Mouse (Mus musculus) stomach, embryonic 15.5 days (tissue): Measurements from ENCODE around the gene Hmbs. TPM values are rescaled to one million over a fixed set of nuclear protein-coding genes. Genes with fewer than 3 reads are reported as not detected.
A peak's percentile ranks its signal among the peaks of the same experiment; 100 is the strongest.
"Not testable (repeated sequence)": the region's sequence is repeated elsewhere in the genome, so short reads cannot be mapped to it uniquely, and the experiment has no call there.

Source experiments
- ATAC-seq: fragments of 200-750 bp; cut with Nextera tagmentation; 2 replicates; pipeline ENCODE4 v1.8.0; 2017; ENCODE audit warnings: low read depth, moderate number of reproducible peaks, moderate TSS enrichment; ENCODE audit not compliant: insufficient read depth, low FRiP score
- H3K27ac ChIP-seq: fragments of 300-500 bp; sonication (generic); 2 replicates; pipeline ENCODE4 v1.5.1; 2015; ENCODE audit warnings: mild to moderate bottlenecking, inconsistent platforms
- H3K27me3 ChIP-seq: fragments of 300-500 bp; sonication (generic); replicated peaks from 2 replicates; pipeline ENCODE4 v1.6.1; 2015; ENCODE audit warnings: inconsistent platforms
- H3K36me3 ChIP-seq: fragments of 300-500 bp; sonication (generic); 2 replicates; pipeline ENCODE4 v1.6.1; 2015; ENCODE audit warnings: inconsistent platforms
- H3K4me1 ChIP-seq: fragments of 300-500 bp; sonication (generic); 2 replicates; pipeline ENCODE4 v1.6.1; 2015; ENCODE audit warnings: inconsistent platforms
- H3K4me2 ChIP-seq: fragments of 300-500 bp; sonication (generic); 2 replicates; pipeline ENCODE4 v1.6.1; 2015; ENCODE audit warnings: mild to moderate bottlenecking, inconsistent platforms
- H3K4me3 ChIP-seq: fragments of 300-500 bp; sonication (generic); replicated peaks from 2 replicates; pipeline ENCODE4 v1.5.1; 2015; ENCODE audit warnings: inconsistent platforms
- H3K9ac ChIP-seq: fragments of 300-500 bp; sonication (generic); 2 replicates; pipeline ENCODE4 v1.6.1; 2015; ENCODE audit warnings: inconsistent platforms
- H3K9me3 ChIP-seq: fragments of 300-500 bp; sonication (generic); 2 replicates; pipeline ENCODE4 v1.6.1; 2016; ENCODE audit warnings: inconsistent platforms
- WGBS: fragments of 180-500 bp; shearing (Covaris S2); methylation state at CpG from one replicate; pipeline ENCODE4 v1.1.7; 2015; 5-methylcytosine and 5-hydroxymethylcytosine counted together
- polyA plus RNA-seq: library from polyadenylated mRNA; unstranded; fragments of >200 nt; fragmentation: Nextera tagmentation; extraction: Ambion mirVana; gene quantifications from 2 replicates; pipeline ENCODE4 v1.2.1, GENCODE M21; 2015

Gene Hmbs
- polyA plus RNA-seq, 1 experiment from 2014 or later, result 202 TPM

GRCm38 (mm10) chr9:44342605-44343004 is 1.4 kb downstream of the Hmbs start:
- peak overlapping the region; percentile 80 for H3K4me2 ChIP-seq
- H3K27me3 ChIP-seq, result no peaks in the 10 kb centered on the region
- peak overlapping the region; percentile 100 for H3K27ac ChIP-seq
- no peak for ATAC-seq
- peaks cover 16% of the 10 kb centered on the region for H3K4me1 ChIP-seq
- WGBS, result 75% methylated on average over 1 of the region's 1 CpGs
- no peaks in the 10 kb centered on the region for H3K9me3 ChIP-seq
- peak overlapping the region; percentile 52; the same call in 1 of the 2 replicates for H3K9ac ChIP-seq
- H3K4me3 ChIP-seq, result no peak overlapping the region
- peaks cover 13% of the 10 kb centered on the region for H3K36me3 ChIP-seq

- 66% methylated on average over 3 of the region's 3 CpGs for WGBS
- ATAC-seq, result peak; percentile 70; the same call in 1 of the 2 replicates
- peak overlapping the region; percentile 16 for H3K4me3 ChIP-seq
Measured at GRCm38 (mm10) chr9:44342173-44342572, 1.9 kb downstream of the Hmbs start.

DNA sequence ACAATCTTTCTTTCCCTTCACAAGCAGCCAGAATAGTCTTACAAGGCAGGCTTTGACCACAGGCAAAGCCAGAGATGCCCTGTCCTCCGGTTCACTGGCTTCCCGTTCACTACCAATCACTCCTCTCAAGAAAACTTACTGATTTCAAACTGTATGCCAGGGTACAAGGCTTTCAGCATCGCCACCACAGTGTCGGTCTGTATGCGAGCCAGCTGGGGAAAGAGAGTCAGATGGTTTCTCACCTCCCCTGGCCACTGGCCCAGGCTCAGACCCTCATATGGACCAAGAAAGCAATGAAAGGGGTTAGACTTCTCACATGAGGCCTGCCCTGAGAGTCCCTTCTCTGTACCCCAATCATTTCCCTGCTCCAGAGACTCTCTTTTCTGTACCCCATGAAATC is 2.5 kb downstream of the Hmbs start:
- no peak for ATAC-seq
- H3K27me3 ChIP-seq, result no peaks in the 10 kb centered on the region
- WGBS, result 88% methylated on average over 5 of the region's 5 CpGs
- H3K4me3 ChIP-seq, result peak overlapping the region; percentile 16
- H3K27ac ChIP-seq, result peak overlapping the region; percentile 100; the same call in 1 of the 2 replicates
- H3K4me1 ChIP-seq, result peaks cover 27% of the 10 kb centered on the region
- H3K9ac ChIP-seq, result no peak overlapping the region
- no peak overlapping the region for H3K4me2 ChIP-seq
- no peaks in the 10 kb centered on the region for H3K9me3 ChIP-seq
- peaks cover 15% of the 10 kb centered on the region for H3K36me3 ChIP-seq

More at GRCm38 (mm10) chr9:44342173-44342572, 1.9 kb downstream of the Hmbs start:
- H3K36me3 ChIP-seq, result peaks cover 11% of the 10 kb centered on the region
- H3K27me3 ChIP-seq, result no peaks in the 10 kb centered on the region
- H3K9me3 ChIP-seq, result no peaks in the 10 kb centered on the region
- H3K9ac ChIP-seq, result no peak overlapping the region
- peaks cover 20% of the 10 kb centered on the region for H3K4me1 ChIP-seq
- peak overlapping the region; percentile 100; the same call in 1 of the 2 replicates for H3K27ac ChIP-seq
- peak overlapping the region; percentile 80 for H3K4me2 ChIP-seq

DNA sequence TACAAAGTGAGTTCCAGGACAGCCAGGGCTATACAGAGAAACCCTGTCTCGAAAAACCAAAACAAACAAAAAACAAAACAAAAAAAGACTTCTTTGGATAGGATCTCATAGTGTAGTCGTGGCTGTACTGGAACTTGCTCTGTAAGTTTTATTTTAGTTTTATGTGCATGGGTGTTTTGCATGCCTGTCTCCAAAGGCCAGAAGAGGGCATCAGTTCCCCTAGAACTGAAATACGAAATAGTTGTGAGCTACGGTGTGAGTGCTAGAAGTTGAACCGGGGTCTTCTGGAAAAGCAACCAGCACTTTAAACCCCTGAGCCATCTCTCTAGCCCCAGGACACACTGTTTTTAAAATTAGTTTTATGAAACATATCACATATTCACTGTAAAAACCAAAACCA is 5.5 kb downstream of the Hmbs start:
- H3K4me1 ChIP-seq, result peaks cover 27% of the 10 kb centered on the region
- no peak overlapping the region for H3K9ac ChIP-seq
- H3K4me3 ChIP-seq, result no peak overlapping the region
- H3K9me3 ChIP-seq, result no peaks in the 10 kb centered on the region
- no peak overlapping the region for H3K4me2 ChIP-seq
- peaks cover 19% of the 10 kb centered on the region for H3K36me3 ChIP-seq
- H3K27me3 ChIP-seq, result no peaks in the 10 kb centered on the region
- 84% methylated on average over 5 of the region's 5 CpGs for WGBS
- H3K27ac ChIP-seq, result no peak overlapping the region
- ATAC-seq, result no peak

- no peak for ATAC-seq
- Histone ChIP-seq H3K4me1 (peaks cover 18% of the 10 kb centered on the region), H3K9me3 (no peaks in the 10 kb centered on the region), H3K9ac (no peak overlapping the region), H3K4me2 (peak overlapping the region; percentile 59), H3K4me3 (peak overlapping the region; percentile 76), H3K36me3 (peaks cover 29% of the 10 kb centered on the region), H3K27ac (peak overlapping the region; percentile 31; the same call in 1 of the 2 replicates), H3K27me3 (no peaks in the 10 kb centered on the region)
- 72% methylated on average over 9 of the region's 9 CpGs for WGBS
Measured at GRCm38 (mm10) chr9:44337436-44338169, 6.4 kb downstream of the Hmbs start.

- no peak for ATAC-seq
- H3K27ac ChIP-seq, result no peak overlapping the region; the same call in 1 of the 2 replicates
- WGBS, result 61% methylated on average over 3 of the region's 3 CpGs
- H3K27me3 ChIP-seq, result no peaks in the 10 kb centered on the region
- H3K9ac ChIP-seq, result no peak overlapping the region; the same call in 1 of the 2 replicates
- H3K4me3 ChIP-seq, result peak overlapping the region; percentile 76
- peak overlapping the region; percentile 59 for H3K4me2 ChIP-seq
- H3K36me3 ChIP-seq, result peaks cover 33% of the 10 kb centered on the region
- H3K9me3 ChIP-seq, result no peaks in the 10 kb centered on the region
- H3K4me1 ChIP-seq, result peaks cover 14% of the 10 kb centered on the region
Measured at GRCm38 (mm10) chr9:44336964-44337363, 7.1 kb downstream of the Hmbs start.

GRCm38 (mm10) chr9:44336513-44336912 is 7.5 kb downstream of the Hmbs start:
- H3K36me3 ChIP-seq, result peaks cover 37% of the 10 kb centered on the region
- 30% methylated on average over 4 of the region's 4 CpGs for WGBS
- H3K27ac ChIP-seq, H3K27me3 ChIP-seq, H3K9me3 ChIP-seq, H3K9ac ChIP-seq, ATAC-seq: not testable (repeated sequence)
- peaks cover 14% of the 10 kb centered on the region for H3K4me1 ChIP-seq
- peak overlapping the region; percentile 59 for H3K4me2 ChIP-seq
- peak overlapping the region; percentile 76 for H3K4me3 ChIP-seq

GRCm38 (mm10) chr9:44336093-44336406 is 8.0 kb downstream of the Hmbs start:
- H3K4me1 ChIP-seq, result peaks cover 14% of the 10 kb centered on the region
- no peak for ATAC-seq
- no peaks in the 10 kb centered on the region for H3K27me3 ChIP-seq
- peak overlapping the region; percentile 76 for H3K4me3 ChIP-seq
- H3K36me3 ChIP-seq, result peaks cover 42% of the 10 kb centered on the region
- H3K9me3 ChIP-seq, result no peaks in the 10 kb centered on the region
- H3K9ac ChIP-seq, result peak overlapping the region; percentile 91
- peak overlapping the region; percentile 97 for H3K27ac ChIP-seq
- peak overlapping the region; percentile 59 for H3K4me2 ChIP-seq
- WGBS, result 0% methylated on average over 5 of the region's 5 CpGs

- Histone ChIP-seq H3K4me1 (peaks cover 14% of the 10 kb centered on the region), H3K27me3 (no peaks in the 10 kb centered on the region), H3K9me3 (no peaks in the 10 kb centered on the region), H3K36me3 (peaks cover 46% of the 10 kb centered on the region), H3K27ac (peak overlapping the region; percentile 97), H3K4me2 (peak overlapping the region; percentile 59), H3K9ac (peak overlapping the region; percentile 91), H3K4me3 (peak overlapping the region; percentile 76)
- peak; percentile 0; the same call in 1 of the 2 replicates for ATAC-seq
- under 1% methylated on average over 50 of the region's 50 CpGs for WGBS
Measured at GRCm38 (mm10) chr9:44335331-44336092, 8.5 kb downstream of the Hmbs start.

DNA sequence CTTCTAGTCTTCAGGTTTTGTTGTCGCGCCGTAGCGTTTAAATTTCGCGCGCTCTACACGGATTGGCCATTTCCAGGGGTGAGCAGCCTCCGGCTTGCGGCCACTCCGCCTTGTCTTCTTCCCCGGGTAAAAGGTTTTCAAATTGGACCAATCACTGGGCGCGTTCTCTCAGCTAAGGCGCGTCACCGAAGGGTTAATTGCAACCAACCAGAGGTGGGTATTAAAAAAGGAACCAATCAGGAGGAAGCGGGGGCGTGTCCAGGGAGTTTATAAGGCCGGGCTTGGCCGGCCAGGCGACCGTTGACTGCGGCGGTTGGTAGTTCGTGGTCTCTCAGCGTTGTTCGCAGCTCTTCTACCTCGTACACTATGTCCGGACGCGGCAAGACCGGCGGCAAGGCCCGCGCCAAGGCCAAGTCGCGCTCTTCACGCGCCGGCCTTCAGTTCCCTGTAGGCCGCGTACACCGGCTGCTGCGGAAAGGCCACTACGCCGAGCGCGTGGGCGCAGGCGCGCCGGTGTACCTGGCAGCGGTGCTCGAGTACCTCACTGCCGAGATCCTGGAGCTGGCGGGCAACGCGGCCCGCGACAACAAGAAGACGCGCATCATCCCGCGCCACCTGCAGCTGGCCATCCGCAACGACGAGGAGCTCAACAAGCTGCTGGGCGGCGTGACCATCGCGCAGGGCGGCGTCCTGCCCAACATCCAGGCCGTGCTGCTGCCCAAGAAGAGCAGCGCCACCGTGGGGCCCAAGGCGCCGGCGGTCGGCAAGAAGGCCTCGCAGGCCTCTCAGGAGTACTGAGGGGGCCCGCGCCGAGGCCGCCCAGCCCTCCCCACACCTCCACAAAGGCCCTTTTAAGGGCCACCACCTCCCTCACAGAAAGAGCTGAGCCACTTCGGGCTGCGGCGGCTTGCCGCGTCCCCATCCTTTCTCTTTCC is 9.4 kb downstream of the Hmbs start, which contains the start of gene H2afx:
H2afx (plus strand) TSS at position 299 of the 935 bp plus-strand sequence.
- H3K27ac ChIP-seq, result peak within 1 kb of the TSS; percentile 97
- H3K4me1 ChIP-seq, result peaks cover 14% of the 10 kb centered on the region
- peak within 1 kb of the TSS; percentile 76 for H3K4me3 ChIP-seq
- H3K27me3 ChIP-seq, result no peaks in the 10 kb centered on the region
- peaks cover 46% of the 10 kb centered on the region for H3K36me3 ChIP-seq
- no peaks in the 10 kb centered on the region for H3K9me3 ChIP-seq
- ATAC-seq, result peak; percentile 94
- WGBS, result under 1% methylated on average over 91 of the region's 91 CpGs
- H3K4me2 ChIP-seq, result peak within 1 kb of the TSS; percentile 59
- H3K9ac ChIP-seq, result peak within 1 kb of the TSS; percentile 91

DNA sequence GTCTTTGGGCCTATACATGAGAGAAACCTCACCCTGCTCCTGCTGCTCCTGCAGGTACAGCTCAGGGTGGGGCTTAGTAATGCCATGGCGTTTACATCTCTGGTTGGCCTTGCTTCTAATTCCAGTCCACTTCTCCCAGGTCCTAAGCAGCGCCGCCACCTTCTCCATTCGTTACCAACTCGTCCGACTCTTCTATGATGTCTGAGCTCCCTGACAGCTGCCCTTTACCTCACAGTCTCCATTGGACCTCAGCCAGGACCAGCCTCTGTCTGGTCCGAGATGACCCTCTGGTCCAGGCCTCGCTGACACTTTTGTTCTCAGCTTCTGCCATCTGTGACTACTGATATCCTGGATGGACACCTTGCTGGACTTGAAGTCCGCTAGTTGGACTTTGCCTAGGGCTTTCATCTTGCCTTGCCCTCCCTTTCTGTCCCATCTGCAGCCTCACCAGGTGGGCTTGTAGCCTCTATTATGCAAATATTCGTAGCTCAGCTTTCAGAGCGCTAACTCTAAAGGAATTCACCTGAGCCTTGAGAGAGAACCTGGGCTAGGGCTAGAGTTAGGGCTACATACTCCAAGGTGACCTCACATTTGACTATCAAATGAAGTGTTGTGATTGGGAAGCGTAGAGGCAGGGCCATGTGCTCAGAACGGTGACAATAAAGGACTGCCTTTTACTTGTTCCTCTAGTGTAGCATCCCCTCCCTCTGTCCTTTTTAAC is 10.9 kb downstream of the Hmbs start:
- H3K4me3 ChIP-seq, result no peak overlapping the region
- ATAC-seq, result no peak

More for the DNA sequence above, 10.9 kb downstream of the Hmbs start:
- no peak overlapping the region for H3K4me2 ChIP-seq
- peaks cover 18% of the 10 kb centered on the region for H3K4me1 ChIP-seq
- H3K36me3 ChIP-seq, result peaks cover 38% of the 10 kb centered on the region
- H3K9ac ChIP-seq, result no peak overlapping the region
- 94% methylated on average over 13 of the region's 13 CpGs for WGBS
- no peak overlapping the region for H3K27ac ChIP-seq
- H3K27me3 ChIP-seq, result no peaks in the 10 kb centered on the region
- no peaks in the 10 kb centered on the region for H3K9me3 ChIP-seq
